Mouse (Mus musculus) bone marrow, adult 2 months (tissue): Measurements from ENCODE around the gene Kdsr. TPM values are rescaled to one million over a fixed set of nuclear protein-coding genes. Genes with fewer than 3 reads are reported as not detected.
A peak's percentile ranks its signal among the peaks of the same experiment; 100 is the strongest.

ENCODE experiments used
- H3K27ac ChIP-seq: fragments of 200-500 bp; 2 replicates; pipeline ENCODE4 v1.5.1; 2012; ENCODE audit warnings: low read depth, mild to moderate bottlenecking, control low read depth, inconsistent platforms, low read length; ENCODE audit not compliant: control insufficient read depth, poor library complexity, insufficient read depth
- H3K4me1 ChIP-seq: fragments of 200-500 bp; 2 replicates; pipeline ENCODE4 v1.6.1; 2011; ENCODE audit warnings: low read length; ENCODE audit not compliant: control insufficient read depth, insufficient read depth
- H3K4me3 ChIP-seq: fragments of 200-500 bp; replicated peaks from 2 replicates; pipeline ENCODE3; 2011; ENCODE audit warnings: mild to moderate bottlenecking, low read depth, low read length, control low read depth; ENCODE audit not compliant: control insufficient read depth
- CTCF ChIP-seq: fragments of 200-500 bp; IDR thresholded peaks from 2 replicates; pipeline ENCODE4 v1.5.1; 2011; ENCODE audit warnings: low read length, control low read depth; ENCODE audit not compliant: control insufficient read depth, insufficient read depth
- POLR2A ChIP-seq: fragments of 200-500 bp; IDR thresholded peaks from 2 replicates; pipeline ENCODE4 v1.6.1; 2011; ENCODE audit warnings: low read depth, mild to moderate bottlenecking, control low read depth, low read length, borderline replicate concordance; ENCODE audit not compliant: control insufficient read depth
- WGBS: fragments of 180-500 bp; shearing (Covaris S2); methylation state at CpG from one replicate; pipeline ENCODE4 v1.1.7; 2018; 5-methylcytosine and 5-hydroxymethylcytosine counted together
- polyA plus RNA-seq: library from polyadenylated mRNA; stranded (reverse); fragments of >200 nt; gene quantifications from 2 replicates; pipeline ENCODE4 v1.2.4, GENCODE M21; 2011; ENCODE audit warnings: low replicate concordance; ENCODE audit not compliant: missing spikeins, insufficient read depth, insufficient read length

Kdsr gene
- polyA plus RNA-seq, result 4.2 and 6.4 TPM in 2 replicates

- peak within 1 kb of the TSS; percentile 82 for H3K27ac ChIP-seq
- peaks cover 3% of the 10 kb centered on the region; the same call in 1 of the 2 replicates for H3K4me1 ChIP-seq
- TF ChIP-seq POLR2A (peak; percentile 93), CTCF (no peak)
- under 1% methylated on average over 50 of the region's 51 CpGs for WGBS
- peak within 1 kb of the TSS; percentile 92 for H3K4me3 ChIP-seq
These were observed at the start of gene Kdsr for GRCm38 (mm10) chr1:106759572-106760435. TSS of gene Kdsr (minus strand) at chr1:106759727.

- 76% methylated on average over 3 of the region's 3 CpGs for WGBS
- Histone ChIP-seq H3K4me1 (no peaks in the 10 kb centered on the region), H3K4me3 (no peak overlapping the region), H3K27ac (no peak overlapping the region)
- TF ChIP-seq POLR2A, result no peak
- no peak for TF ChIP-seq CTCF
These were observed 40.4 kb upstream of the Kdsr start for GRCm38 (mm10) chr1:106799931-106800330.

- TF ChIP-seq POLR2A, result no peak
- no peak for TF ChIP-seq CTCF
These were observed 39.9 kb upstream of the Kdsr start for GRCm38 (mm10) chr1:106799406-106799805.

GRCm38 (mm10) chr1:106796987-106797779 is 37.7 kb upstream of the Kdsr start:
- H3K4me3 ChIP-seq, result no peak overlapping the region
- TF ChIP-seq POLR2A, result no peak
- no peak for TF ChIP-seq CTCF
- WGBS, result 51% methylated on average over 7 of the region's 7 CpGs

More at GRCm38 (mm10) chr1:106799406-106799805, 39.9 kb upstream of the Kdsr start:
- no peaks in the 10 kb centered on the region for H3K4me1 ChIP-seq
- no peak overlapping the region for H3K4me3 ChIP-seq
- WGBS, result 57% methylated on average over 1 of the region's 1 CpGs
- no peak overlapping the region for H3K27ac ChIP-seq

GRCm38 (mm10) chr1:106796542-106796924 is 37.0 kb upstream of the Kdsr start, which contains the start of gene Vps4b:
TSS of gene Vps4b (minus strand) at chr1:106796728.
- WGBS, result under 1% methylated on average over 23 of the region's 23 CpGs
- Histone ChIP-seq H3K27ac (peak within 1 kb of the TSS; percentile 87), H3K4me1 (no peaks in the 10 kb centered on the region), H3K4me3 (peak within 1 kb of the TSS; percentile 87)
- no peak for TF ChIP-seq CTCF
- TF ChIP-seq POLR2A, result peak; percentile 49; the same call in 1 of the 2 replicates

More at GRCm38 (mm10) chr1:106796987-106797779, 37.7 kb upstream of the Kdsr start:
- no peak overlapping the region for H3K27ac ChIP-seq
- H3K4me1 ChIP-seq, result no peaks in the 10 kb centered on the region

- Histone ChIP-seq H3K4me3 (peak overlapping the region; percentile 87), H3K4me1 (no peaks in the 10 kb centered on the region), H3K27ac (peak overlapping the region; percentile 87)
- TF ChIP-seq CTCF (no peak), POLR2A (no peak)
- 1% methylated on average over 51 of the region's 51 CpGs for WGBS
These were observed 36.4 kb upstream of the Kdsr start for GRCm38 (mm10) chr1:106795634-106796541.

GRCm38 (mm10) chr1:106774896-106775295 is 15.4 kb upstream of the Kdsr start:
- no peaks in the 10 kb centered on the region for H3K4me1 ChIP-seq
- WGBS, result 89% methylated on average over 4 of the region's 4 CpGs
- TF ChIP-seq POLR2A (no peak), CTCF (no peak)
- no peak overlapping the region for H3K27ac ChIP-seq
- H3K4me3 ChIP-seq, result no peak overlapping the region
